ENCODE assay signal across 16 mouse cellular contexts in genomic region chr4:82890585-82890984, GRCm38 (mm10). TPM values are rescaled to one million over a fixed set of nuclear protein-coding genes. Genes with fewer than 3 reads are reported as not detected.
DNase-seq lines count a peak whose midpoint lies in the region; ATAC-seq and TF ChIP-seq lines count a peak whose summit lies in the region.
"Had no signal": no experiment of that assay in that cellular context is flagged by ENCODE, and none has a peak within 500 bp of the region (broad histone marks: within the 10 kb centered on the region; RNA-seq: fewer than 3 reads in every experiment).

No protein-coding gene starts in this region.

- no peaks in the 10 kb centered on the region for H3K9me3 ChIP-seq in heart, embryonic 14.5 days (ENCODE audit: control insufficient read depth, low read length)
- H3K9me3 ChIP-seq in lung, embryonic 14.5 days (ENCODE audit: low read depth, low read length) = no peaks in the 10 kb centered on the region
- no peaks in the 10 kb centered on the region for H3K9me3 ChIP-seq in intestine, embryonic 16.5 days (ENCODE audit: control insufficient read depth, low read length)
- H3K9me3 ChIP-seq in stomach, postnatal 0 days (ENCODE audit: control insufficient read depth, low read length) = no peaks in the 10 kb centered on the region
- H3K9me3 ChIP-seq: neural tube, embryonic 15.5 days had no signal

- H3K27me3 ChIP-seq in heart, embryonic 14.5 days (ENCODE audit: control insufficient read depth, insufficient read depth, low read length) = no peaks in the 10 kb centered on the region
- H3K27me3 ChIP-seq in lung, embryonic 14.5 days (ENCODE audit: insufficient read depth, low read length) = no peaks in the 10 kb centered on the region
- H3K27me3 ChIP-seq in intestine, embryonic 16.5 days (replicated peaks; ENCODE audit: control insufficient read depth, insufficient read depth, low read length) = no peaks in the 10 kb centered on the region
- H3K27me3 ChIP-seq in stomach, postnatal 0 days (ENCODE audit: control insufficient read depth, insufficient read depth, low read length) = no peaks in the 10 kb centered on the region
- H3K27me3 ChIP-seq: neural tube, embryonic 15.5 days had no signal

- WGBS in heart, embryonic 14.5 days = 75% methylated on average over 4 of the region's 4 CpGs
- 75% methylated on average over 4 of the region's 4 CpGs for WGBS in lung, embryonic 14.5 days
- WGBS in intestine, embryonic 16.5 days = 64% methylated on average over 4 of the region's 4 CpGs
- 60% methylated on average over 4 of the region's 4 CpGs for WGBS in stomach, postnatal 0 days

- H3K4me2 ChIP-seq in heart, embryonic 14.5 days (ENCODE audit: low read length) = no peak overlapping the region
- H3K4me2 ChIP-seq in lung, embryonic 14.5 days = no peak overlapping the region
- H3K4me2 ChIP-seq in intestine, embryonic 16.5 days (ENCODE audit: low read depth, low read length) = no peak overlapping the region
- no peak overlapping the region for H3K4me2 ChIP-seq in stomach, postnatal 0 days (replicated peaks; ENCODE audit: low read depth)
- H3K4me2 ChIP-seq: neural tube, embryonic 15.5 days had no signal

- no peak overlapping the region for H3K9ac ChIP-seq in heart, embryonic 14.5 days (ENCODE audit: low read length)
- H3K9ac ChIP-seq in lung, embryonic 14.5 days = no peak overlapping the region
- no peak overlapping the region for H3K9ac ChIP-seq in intestine, embryonic 16.5 days (ENCODE audit: low read depth, low read length)
- H3K9ac ChIP-seq in stomach, postnatal 0 days (ENCODE audit: low read length) = no peak overlapping the region
- H3K9ac ChIP-seq: neural tube, embryonic 15.5 days had no signal

- no peak overlapping the region for H3K4me3 ChIP-seq in heart, embryonic 14.5 days (ENCODE audit: control insufficient read depth in 1 of 2, insufficient read depth in 1 of 2, low read depth in 1 of 2, low read length in 2 of 2)
- H3K4me3 ChIP-seq in lung, embryonic 14.5 days (ENCODE audit: low read depth, low read length) = no peak overlapping the region
- H3K4me3 ChIP-seq in intestine, embryonic 16.5 days (ENCODE audit: low read length) = no peak overlapping the region
- H3K4me3 ChIP-seq in stomach, postnatal 0 days (ENCODE audit: low read depth, low read length) = no peak overlapping the region
- H3K4me3 ChIP-seq: neural tube, embryonic 15.5 days had no signal

- H3K27ac ChIP-seq in heart, embryonic 14.5 days (replicated peaks in 1 of 2; ENCODE audit: control insufficient read depth in 1 of 2, insufficient read depth in 1 of 2, low read depth in 2 of 2, low read length in 2 of 2) = peak overlapping the region; percentile 55
- peak overlapping the region; percentile 61; the same call in 1 of the 2 replicates for H3K27ac ChIP-seq in lung, embryonic 14.5 days (ENCODE audit: low read depth)
- peak overlapping the region; percentile 13; the same call in 1 of the 2 replicates for H3K27ac ChIP-seq in intestine, embryonic 16.5 days (ENCODE audit: low read length)
- H3K27ac ChIP-seq in stomach, postnatal 0 days (replicated peaks) = peak overlapping the region; percentile 30; the same call in 1 of the 2 replicates
- H3K27ac ChIP-seq: neural tube, embryonic 15.5 days had no signal

- H3K36me3 ChIP-seq in heart, embryonic 14.5 days (ENCODE audit: control insufficient read depth, insufficient read depth, low read length) = no peaks in the 10 kb centered on the region
- no peaks in the 10 kb centered on the region for H3K36me3 ChIP-seq in lung, embryonic 14.5 days (ENCODE audit: insufficient read depth)
- H3K36me3 ChIP-seq in intestine, embryonic 16.5 days (ENCODE audit: control insufficient read depth, insufficient read depth, low read length) = no peaks in the 10 kb centered on the region
- no peaks in the 10 kb centered on the region for H3K36me3 ChIP-seq in stomach, postnatal 0 days (ENCODE audit: control insufficient read depth, insufficient read depth, low read length)
- H3K36me3 ChIP-seq: neural tube, embryonic 15.5 days had no signal

- no peaks in the 10 kb centered on the region for H3K4me1 ChIP-seq in heart, embryonic 14.5 days (ENCODE audit: control insufficient read depth in 2 of 2, insufficient read depth in 2 of 2, low read length in 2 of 2)
- H3K4me1 ChIP-seq in lung, embryonic 14.5 days (ENCODE audit: insufficient read depth) = no peaks in the 10 kb centered on the region
- no peaks in the 10 kb centered on the region; the same call in 1 of the 2 replicates for H3K4me1 ChIP-seq in intestine, embryonic 16.5 days (ENCODE audit: control insufficient read depth, insufficient read depth, low read length)
- no peaks in the 10 kb centered on the region for H3K4me1 ChIP-seq in stomach, postnatal 0 days (replicated peaks; ENCODE audit: control insufficient read depth, insufficient read depth)
- H3K4me1 ChIP-seq: neural tube, embryonic 15.5 days had no signal

- DNase-seq in heart, adult 8-10 months (ENCODE audit: low spot score) = no peak
- DNase-seq in lung, embryonic 14.5 days = no peak
- DNase-seq in lung, postnatal 25 days (ENCODE audit: low spot score) = no peak
- DNase-seq in stomach, postnatal 0 days (ENCODE audit: low spot score) = no peak
- DNase-seq in urinary bladder, postnatal 10 days (ENCODE audit: low spot score) = no peak
- DNase-seq: adrenal gland, postnatal 10 days; cerebellum, adult 9-10 months; kidney, postnatal 36 days; lung, adult 2 months; spleen, adult 18-20 months had no signal

- no peak for TF ChIP-seq EP300 in stomach, postnatal 0 days (optimal IDR thresholded peaks at IDR 0.05)

- ATAC-seq in heart, embryonic 14.5 days (ENCODE audit: insufficient number of reproducible peaks, insufficient read depth, low FRiP score, low read depth) = no peak
- ATAC-seq in lung, embryonic 14.5 days (ENCODE audit: insufficient read depth) = no peak
- no peak for ATAC-seq in intestine, embryonic 16.5 days
- ATAC-seq in stomach, postnatal 0 days (ENCODE audit: low FRiP score, low TSS enrichment) = no peak

- no peak for TF ChIP-seq CTCF in lung, embryonic 14.5 days (IDR thresholded peaks at IDR 0.05; ENCODE audit: low read depth)
- no peak for TF ChIP-seq CTCF in stomach, postnatal 0 days (IDR thresholded peaks at IDR 0.05; ENCODE audit: low read depth)

RNA-seq across cellular contexts. Expression of gene Cer1, which starts 5.6 kb away (rescaled TPM):
- not detected in 2 replicates for polyA plus RNA-seq in heart, embryonic 14.5 days (2014; fragmentation: Nextera tagmentation; extraction: Ambion mirVana)
- not detected for total RNA-seq in heart, adult 8-10 months (2022)
- 3.1 and 3.9 TPM in 2 replicates for polyA plus RNA-seq in lung, embryonic 14.5 days (2014; fragmentation: Nextera tagmentation; extraction: Ambion mirVana)
- polyA plus RNA-seq in intestine, embryonic 16.5 days (2015; fragmentation: Nextera tagmentation; extraction: Ambion mirVana) = 0.07 TPM in 1 of 2 replicates, not detected in the other
- 0.05 TPM in 1 of 2 replicates, not detected in the other for polyA plus RNA-seq in stomach, postnatal 0 days (2015; fragmentation: Nextera tagmentation; extraction: Ambion mirVana)
- total RNA-seq: adrenal gland, postnatal 10 days; layer of hippocampus, postnatal 25 days; megakaryocyte progenitor cell, adult 5-6 weeks; MEL had no signal
- polyA plus RNA-seq: lung, adult 2 months had no signal

RNA-seq across cellular contexts. Expression of gene Zdhhc21, which starts 30.8 kb away (rescaled TPM):
- 11.3 and 12.0 TPM in 2 replicates for polyA plus RNA-seq in heart, embryonic 14.5 days (2014; fragmentation: Nextera tagmentation; extraction: Ambion mirVana)
- total RNA-seq in heart, adult 8-10 months (2022) = 10 to 100 TPM in 3 of 4 experiments, 1 to 10 TPM in 1; 9.2 to 12.5 (median 11.1) TPM
- 15.2 and 17.5 TPM in 2 replicates for polyA plus RNA-seq in lung, embryonic 14.5 days (2014; fragmentation: Nextera tagmentation; extraction: Ambion mirVana)
- polyA plus RNA-seq in intestine, embryonic 16.5 days (2015; fragmentation: Nextera tagmentation; extraction: Ambion mirVana) = 15.7 and 15.9 TPM in 2 replicates
- 9.9 and 10.4 TPM in 2 replicates for polyA plus RNA-seq in stomach, postnatal 0 days (2015; fragmentation: Nextera tagmentation; extraction: Ambion mirVana)
